Mouse (Mus musculus) erythroblast, embryonic 14.5 days (primary cell): ENCODE data around the gene Foxo6.

Source experiments
- GATA1 ChIP-seq: IDR thresholded peaks from 2 replicates; pipeline ENCODE4 v1.6.1; 2012; ENCODE audit warnings: low read length, inconsistent platforms, mixed read lengths
- TAL1 ChIP-seq: IDR thresholded peaks from 3 replicates; pipeline ENCODE4 v1.6.1; 2012; ENCODE audit warnings: low read length, inconsistent platforms, mixed read lengths

DNA sequence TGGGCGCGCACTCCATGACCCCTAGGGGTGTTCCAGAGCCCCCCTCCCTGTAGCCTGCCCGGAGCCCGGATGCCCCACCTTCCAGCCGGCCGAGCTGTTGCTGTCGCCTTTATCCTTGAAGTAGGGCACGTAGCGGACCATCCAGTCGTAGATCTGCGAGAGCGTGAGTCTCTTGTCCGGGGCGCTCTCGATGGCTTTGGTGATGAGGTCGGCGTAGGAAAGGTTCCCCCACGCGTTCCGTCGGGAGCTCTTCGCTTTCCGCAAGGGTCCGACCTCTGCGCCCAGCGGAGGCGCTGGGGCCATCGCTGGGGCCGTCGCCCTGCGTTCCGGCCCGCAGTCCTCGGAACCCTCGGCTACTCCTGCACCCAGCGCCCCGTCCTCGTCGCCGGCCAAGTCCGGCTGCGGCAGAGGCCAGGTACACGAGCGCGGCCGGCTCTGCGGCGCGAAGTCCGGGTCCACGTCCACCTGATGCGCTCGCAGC, 348 bp downstream of the Foxo6 start:
- no peak for TF ChIP-seq GATA1
- no peak for TF ChIP-seq TAL1
